Mouse (Mus musculus) MEL (cell line): Measurements from ENCODE around the gene Gadd45gip1. TPM values are rescaled to one million over a fixed set of nuclear protein-coding genes. Genes with fewer than 3 reads are reported as not detected.

Source experiments
- DNase-seq: peaks from one replicate; pipeline ENCODE4 v3.0.0; 2011; ENCODE audit warnings: low read depth, low spot score
- H3K27ac ChIP-seq: 2 replicates; pipeline ENCODE4 v1.5.1; 2012; ENCODE audit warnings: low read depth, mild to moderate bottlenecking, control low read depth, low read length, moderate library complexity; ENCODE audit not compliant: control insufficient read depth
- H3K27me3 ChIP-seq, 2 experiments: fragments of 150-350 bp in 1 of 2; sonication (generic) in 1 of 2; 2 replicates each; pipeline ENCODE4 v1.6.1; 2012; ENCODE audit warnings: low read length in 2 of 2, mild to moderate bottlenecking in 2 of 2, improper control_type of control experiment in 1 of 2, moderate library complexity in 1 of 2; ENCODE audit not compliant: insufficient read depth in 2 of 2, control insufficient read depth in 1 of 2
- H3K36me3 ChIP-seq, 2 experiments: 2 replicates each; pipeline ENCODE4 v1.6.1; 2012 to 2014; ENCODE audit warnings: low read length in 2 of 2, improper control_type of control experiment in 1 of 2, inconsistent platforms in 1 of 2, mild to moderate bottlenecking in 1 of 2; ENCODE audit not compliant: insufficient read depth in 2 of 2, control insufficient read depth in 1 of 2
- H3K4me1 ChIP-seq, 2 experiments: fragments of 150-350 bp in 1 of 2; sonication (generic) in 1 of 2; 2 replicates each; pipeline ENCODE4 v1.6.1; 2012; ENCODE audit warnings: low read length in 2 of 2, improper control_type of control experiment in 1 of 2, mild to moderate bottlenecking in 1 of 2; ENCODE audit not compliant: insufficient read depth in 2 of 2, control insufficient read depth in 1 of 2
- H3K4me3 ChIP-seq, 2 experiments: fragments of 150-350 bp in 1 of 2; sonication (generic) in 1 of 2; 2 replicates each; pipeline ENCODE4 v1.5.1; 2012; ENCODE audit warnings: low read depth in 2 of 2, low read length in 2 of 2, mild to moderate bottlenecking in 2 of 2, moderate library complexity in 2 of 2, control low read depth in 1 of 2, improper control_type of control experiment in 1 of 2; ENCODE audit not compliant: control insufficient read depth in 1 of 2, insufficient read depth in 1 of 2
- H3K79me2 ChIP-seq: 2 replicates; pipeline ENCODE4 v1.6.1; 2012; ENCODE audit warnings: mild to moderate bottlenecking, low read length, moderate library complexity; ENCODE audit not compliant: control insufficient read depth, poor library complexity, insufficient read depth
- H3K9ac ChIP-seq: 2 replicates; pipeline ENCODE4 v1.6.1; 2012; ENCODE audit warnings: low read depth, mild to moderate bottlenecking, control low read depth, low read length, moderate library complexity; ENCODE audit not compliant: control insufficient read depth, poor library complexity, severe bottlenecking
- H3K9me3 ChIP-seq: fragments of 150-350 bp; sonication (generic); replicated peaks from 2 replicates; pipeline ENCODE4 v1.6.1; 2012; ENCODE audit warnings: mild to moderate bottlenecking, low read length, improper control_type of control experiment, moderate library complexity; ENCODE audit not compliant: insufficient read depth
- ELF1 ChIP-seq: IDR thresholded peaks from 2 replicates; pipeline ENCODE4 v1.6.1; 2014; ENCODE audit warnings: low read depth, mild to moderate bottlenecking, inconsistent platforms, low read length, improper control_type of control experiment, moderate library complexity
- GATA1 ChIP-seq: IDR thresholded peaks from 2 replicates; pipeline ENCODE4 v1.6.1; 2011; ENCODE audit warnings: low read depth, low read length, improper control_type of control experiment
- HCFC1 ChIP-seq: IDR thresholded peaks from 2 replicates; pipeline ENCODE4 v1.6.1; 2012; ENCODE audit warnings: low read depth, mild to moderate bottlenecking, inconsistent platforms, low read length, improper control_type of control experiment, moderate library complexity
- JUND ChIP-seq: IDR thresholded peaks from 2 replicates; pipeline ENCODE4 v1.6.1; 2011; ENCODE audit warnings: low read depth, mild to moderate bottlenecking, improper control_type of control experiment, low read length
- KAT2A ChIP-seq: conservative IDR thresholded peaks from 2 replicates; pipeline ENCODE4 v1.6.1; 2012; ENCODE audit warnings: low read depth, low read length, improper control_type of control experiment, inconsistent platforms
- MAFK ChIP-seq: IDR thresholded peaks from 2 replicates; pipeline ENCODE4 v1.6.1; 2011; ENCODE audit warnings: low read depth, mild to moderate bottlenecking, low read length, improper control_type of control experiment, borderline replicate concordance
- MYC ChIP-seq: IDR thresholded peaks from 2 replicates; pipeline ENCODE4 v1.6.1; 2011; ENCODE audit warnings: low read depth, mild to moderate bottlenecking, low read length, improper control_type of control experiment, moderate library complexity
- NELFE ChIP-seq: IDR thresholded peaks from 2 replicates; pipeline ENCODE4 v1.6.1; 2011; ENCODE audit warnings: low read depth, low read length, improper control_type of control experiment
- NRF1 ChIP-seq: IDR thresholded peaks from 2 replicates; pipeline ENCODE4 v1.6.1; 2014; ENCODE audit warnings: low read depth, mild to moderate bottlenecking, inconsistent platforms, low read length, improper control_type of control experiment, moderate library complexity; ENCODE audit not compliant: poor library complexity, insufficient read depth, severe bottlenecking
- POLR2A ChIP-seq, 2 experiments: IDR thresholded peaks; 2 replicates each; pipeline ENCODE4 v1.6.1; 2011 to 2012; ENCODE audit warnings: low read length in 2 of 2, mild to moderate bottlenecking in 2 of 2, control low read depth in 1 of 2, improper control_type of control experiment in 1 of 2, low read depth in 1 of 2, moderate library complexity in 1 of 2; ENCODE audit not compliant: control insufficient read depth in 1 of 2, insufficient read depth in 1 of 2, poor library complexity in 1 of 2
- POLR2AphosphoS2 ChIP-seq: IDR thresholded peaks from 2 replicates; pipeline ENCODE4 v1.6.1; 2011; ENCODE audit warnings: low read length, improper control_type of control experiment
- RAD21 ChIP-seq: IDR thresholded peaks from 2 replicates; pipeline ENCODE4 v1.6.1; 2011; ENCODE audit warnings: mild to moderate bottlenecking, low read depth, low read length, improper control_type of control experiment
- RCOR1 ChIP-seq: IDR thresholded peaks from 2 replicates; pipeline ENCODE4 v1.6.1; 2012; ENCODE audit warnings: low read depth, mild to moderate bottlenecking, inconsistent platforms, low read length, improper control_type of control experiment
- SIN3A ChIP-seq: IDR thresholded peaks from 2 replicates; pipeline ENCODE4 v1.6.1; 2012; ENCODE audit warnings: low read length, improper control_type of control experiment, inconsistent platforms
- SMC3 ChIP-seq: IDR thresholded peaks from 2 replicates; pipeline ENCODE4 v1.6.1; 2011; ENCODE audit warnings: low read depth, low read length, improper control_type of control experiment
- TBP ChIP-seq: IDR thresholded peaks from 2 replicates; pipeline ENCODE4 v1.8.0; 2011; ENCODE audit warnings: low read depth, low read length, improper control_type of control experiment
- UBTF ChIP-seq: IDR thresholded peaks from 2 replicates; pipeline ENCODE4 v1.6.1; 2012; ENCODE audit warnings: low read depth, mild to moderate bottlenecking, inconsistent platforms, low read length, improper control_type of control experiment, moderate library complexity, borderline replicate concordance; ENCODE audit not compliant: insufficient read depth
- USF1 ChIP-seq: IDR thresholded peaks from 2 replicates; pipeline ENCODE4 v1.6.1; 2014; ENCODE audit warnings: low read depth, mild to moderate bottlenecking, inconsistent platforms, low read length, improper control_type of control experiment, moderate library complexity
- USF2 ChIP-seq, 2 experiments: IDR thresholded peaks; 2 replicates each; pipeline ENCODE4 v1.6.1; 2011 to 2012; ENCODE audit warnings: improper control_type of control experiment in 2 of 2, low read length in 2 of 2, borderline replicate concordance in 1 of 2, inconsistent platforms in 1 of 2, low read depth in 1 of 2, mild to moderate bottlenecking in 1 of 2; ENCODE audit not compliant: insufficient read depth in 1 of 2
- ZKSCAN1 ChIP-seq: IDR thresholded peaks from 2 replicates; pipeline ENCODE4 v1.6.1; 2012; ENCODE audit warnings: low read depth, mild to moderate bottlenecking, inconsistent platforms, low read length, improper control_type of control experiment, moderate library complexity
- ZMIZ1 ChIP-seq: IDR thresholded peaks from 2 replicates; pipeline ENCODE4 v1.6.1; 2012; ENCODE audit warnings: low read depth, mild to moderate bottlenecking, inconsistent platforms, low read length, improper control_type of control experiment, moderate library complexity
- ZNF384 ChIP-seq: IDR thresholded peaks from 2 replicates; pipeline ENCODE4 v1.6.1; 2012; ENCODE audit warnings: low read depth, mild to moderate bottlenecking, inconsistent platforms, low read length, improper control_type of control experiment
- polyA plus RNA-seq, 2 experiments: library from polyadenylated mRNA; stranded (reverse) in 1 of 2; unstranded in 1 of 2; fragments of >175 nt in 1 of 2; fragments of >200 nt in 1 of 2; gene quantifications; 2 replicates each; pipeline versions ENCODE4 v1.2.1 to v1.2.4; 2012; ENCODE audit warnings: low replicate concordance in 2 of 2, low read depth in 1 of 2; ENCODE audit not compliant: insufficient read length in 2 of 2, insufficient read depth in 1 of 2, missing spikeins in 1 of 2
- total RNA-seq: library from RNA; depleted of rRNA; stranded (reverse); fragments of 300-350 nt; gene quantifications from 2 replicates; pipeline ENCODE4 v1.2.3, GENCODE M21; 2012

Gene Gadd45gip1
- total and polyA plus RNA-seq, 3 experiments, result 51.8 to 62.9 TPM; not detected in 1

DNA sequence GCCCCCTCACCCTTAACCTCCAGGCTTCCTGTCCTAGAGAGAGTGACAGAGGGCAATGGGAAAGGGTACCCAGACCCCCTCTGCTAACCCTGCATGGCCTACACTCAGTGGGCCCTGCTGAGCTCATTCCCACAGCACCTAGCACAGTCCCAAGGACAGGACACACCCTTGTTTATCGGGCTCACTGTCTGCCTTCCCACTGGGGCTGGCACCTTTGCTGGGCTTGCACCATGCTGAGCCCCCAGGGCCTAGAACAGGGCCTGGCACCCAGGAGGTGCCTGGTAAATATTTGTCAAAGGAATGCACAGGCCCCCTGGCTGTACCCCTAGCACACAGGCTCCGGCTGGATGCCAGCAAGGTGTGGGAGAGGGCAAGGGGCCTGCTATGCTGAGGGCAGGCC is 40.8 kb upstream of the Gadd45gip1 start:
- Histone ChIP-seq H3K79me2 (peaks cover 25% of the 10 kb centered on the region), H3K4me1 (no peaks in the 10 kb centered on the region), H3K4me3 (no peak overlapping the region), H3K36me3 (no peaks in the 10 kb centered on the region), H3K27ac (no peak overlapping the region), H3K9me3 (no peaks in the 10 kb centered on the region), H3K9ac (no peak overlapping the region), H3K27me3 (no peaks in the 10 kb centered on the region)
- no peak for DNase-seq
- TF ChIP-seq GATA1 (no peak), MYC (no peak), ELF1 (no peak), SIN3A (no peak), MAFK (no peak), NELFE (no peak), RCOR1 (no peak), POLR2AphosphoS2 (no peak), POLR2A (IDR thresholded peaks at IDR 0.05; ENCODE audit: control insufficient read depth in 1 of 2, insufficient read depth in 1 of 2, low read depth in 1 of 2, low read length in 2 of 2, poor library complexity in 1 of 2) (no peak), TBP (no peak), HCFC1 (no peak), ZKSCAN1 (no peak), ZMIZ1 (no peak), UBTF (no peak), KAT2A (no peak)

DNA sequence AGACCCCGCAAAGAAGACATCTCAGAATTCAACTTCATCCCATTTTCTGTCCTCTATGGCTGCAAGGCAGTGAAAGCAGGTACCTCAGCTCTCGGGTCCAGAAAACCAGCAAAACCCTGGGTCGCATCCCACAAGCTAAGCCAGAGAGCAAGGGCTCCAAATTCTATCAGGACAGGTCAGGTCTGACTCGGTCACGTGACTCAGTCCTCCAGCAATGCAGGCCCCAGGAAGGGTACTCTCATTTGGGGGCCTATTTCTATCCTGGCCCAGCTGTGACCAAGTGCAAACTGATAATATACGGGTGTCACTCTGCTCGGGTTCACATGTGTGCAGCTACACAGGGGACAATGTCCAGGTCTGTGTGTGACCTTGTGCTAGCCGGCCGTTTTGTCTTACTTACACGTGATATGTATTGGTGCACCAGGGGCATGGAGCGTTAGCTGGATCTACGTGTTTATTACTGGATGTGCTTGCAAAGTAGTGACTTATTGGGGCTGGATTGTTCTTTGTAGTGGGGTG is 38.8 kb upstream of the Gadd45gip1 start:
- H3K36me3 ChIP-seq, result no peaks in the 10 kb centered on the region; a peak in 1 of 4 replicates
- H3K4me1 ChIP-seq, result no peaks in the 10 kb centered on the region
- no peak for DNase-seq
- H3K79me2 ChIP-seq, result peaks cover 42% of the 10 kb centered on the region
- H3K9me3 ChIP-seq, result no peaks in the 10 kb centered on the region
- TF ChIP-seq NELFE (no peak), JUND (no peak), ZMIZ1 (no peak), TBP (no peak), RAD21 (no peak), ZNF384 (no peak), USF2 (IDR thresholded peaks at IDR 0.05; ENCODE audit: borderline replicate concordance in 1 of 2, insufficient read depth in 1 of 2, low read depth in 1 of 2, low read length in 2 of 2) (no peak), MYC (no peak), USF1 (no peak), NRF1 (no peak), SMC3 (no peak)
- H3K4me3 ChIP-seq, result no peak overlapping the region
- no peak overlapping the region for H3K9ac ChIP-seq
- no peak overlapping the region for H3K27ac ChIP-seq
- H3K27me3 ChIP-seq, result no peaks in the 10 kb centered on the region
